Comparison of ENCODE assay signal across 8 mouse cellular contexts in genomic region chr4:145213999-145214785, GRCm38 (mm10). TPM values are rescaled to one million over a fixed set of nuclear protein-coding genes. Genes with fewer than 3 reads are reported as not detected.
A peak's percentile ranks its signal among the peaks of the same experiment; 100 is the strongest.
DNase-seq lines count a peak whose midpoint lies in the region; ATAC-seq and TF ChIP-seq lines count a peak whose summit lies in the region.

No protein-coding gene starts in this region.

- peak; percentile 80 for ATAC-seq in forebrain, embryonic 16.5 days
- peak; percentile 94 for ATAC-seq in neural tube, embryonic 15.5 days (ENCODE audit: low FRiP score)

- no peak overlapping the region for H3K9ac ChIP-seq in ES-Bruce4 (ENCODE audit: low read depth, poor library complexity, severe bottlenecking)
- H3K9ac ChIP-seq in forebrain, embryonic 16.5 days (replicated peaks; ENCODE audit: low read depth, low read length), result no peak overlapping the region
- no peak overlapping the region for H3K9ac ChIP-seq in neural tube, embryonic 15.5 days (replicated peaks)

- H3K4me1 ChIP-seq in ES-Bruce4 (ENCODE audit: control insufficient read depth, insufficient read depth, low read length), result peaks cover 1% of the 10 kb centered on the region
- no peaks in the 10 kb centered on the region; the same call in 1 of the 2 replicates for H3K4me1 ChIP-seq in forebrain, embryonic 16.5 days (replicated peaks; ENCODE audit: control insufficient read depth, insufficient read depth, low read length)
- peaks cover 16% of the 10 kb centered on the region for H3K4me1 ChIP-seq in neural tube, embryonic 15.5 days

- DNase-seq in cerebellum, adult 11 months, result peak; percentile 57
- DNase-seq in heart, postnatal 36 days, result peak; percentile 96 to 98
- peak; percentile 86 to 97 for DNase-seq in layer of hippocampus, adult 18-20 months (ENCODE audit: low spot score in 2 of 2)
- DNase-seq in lung, adult 18-20 months, result peak; percentile 91
- DNase-seq in testis, postnatal 14 days (ENCODE audit: low spot score), result peak; percentile 84

- TF ChIP-seq EP300 in ES-Bruce4 (IDR thresholded peaks at IDR 0.05; ENCODE audit: insufficient read depth, low read depth, low read length), result peak; percentile 59; the same call in 1 of the 2 replicates

- H3K4me2 ChIP-seq in forebrain, embryonic 16.5 days (ENCODE audit: low read length), result no peak overlapping the region
- no peak overlapping the region for H3K4me2 ChIP-seq in neural tube, embryonic 15.5 days

- H3K27ac ChIP-seq in ES-Bruce4 (ENCODE audit: insufficient read depth, low read length), result peak overlapping the region; percentile 77
- no peak overlapping the region for H3K27ac ChIP-seq in forebrain, embryonic 16.5 days (ENCODE audit: low read length)
- peak overlapping the region; percentile 54 for H3K27ac ChIP-seq in neural tube, embryonic 15.5 days (replicated peaks)

- intact Hi-C loops in heart, postnatal 36 days (cut with DNase I), result loop anchor here (1.0 kb wide), 2 partner anchors 19 to 72 kb away; partner anchors contain the start of gene Vps13d

- peak; percentile 76 for TF ChIP-seq CTCF in ES-Bruce4 (IDR thresholded peaks at IDR 0.05; ENCODE audit: low read depth, low read length)

- H3K4me3 ChIP-seq in ES-Bruce4 (ENCODE audit: low read depth, low read length), result peak overlapping the region; percentile 31
- no peak overlapping the region for H3K4me3 ChIP-seq in forebrain, embryonic 16.5 days (replicated peaks; ENCODE audit: low read length)
- no peak overlapping the region for H3K4me3 ChIP-seq in neural tube, embryonic 15.5 days (replicated peaks)

- TF ChIP-seq POLR2A in ES-Bruce4 (IDR thresholded peaks at IDR 0.05; ENCODE audit: insufficient read depth, low read length), result no peak

- H3K36me3 ChIP-seq in ES-Bruce4 (ENCODE audit: control insufficient read depth, insufficient read depth, low read length, poor library complexity, severe bottlenecking), result no peaks in the 10 kb centered on the region
- H3K36me3 ChIP-seq in forebrain, embryonic 16.5 days (ENCODE audit: control insufficient read depth, insufficient read depth), result no peaks in the 10 kb centered on the region
- H3K36me3 ChIP-seq in neural tube, embryonic 15.5 days, result no peaks in the 10 kb centered on the region

- H3K27me3 ChIP-seq in ES-Bruce4 (ENCODE audit: control insufficient read depth, insufficient read depth, low read length, poor library complexity, severe bottlenecking), result no peaks in the 10 kb centered on the region
- H3K27me3 ChIP-seq in forebrain, embryonic 16.5 days (replicated peaks; ENCODE audit: control insufficient read depth, insufficient read depth, low read length), result no peaks in the 10 kb centered on the region
- H3K27me3 ChIP-seq in neural tube, embryonic 15.5 days (replicated peaks), result no peaks in the 10 kb centered on the region

- H3K9me3 ChIP-seq in ES-Bruce4 (replicated peaks; ENCODE audit: control insufficient read depth, insufficient read depth, low read length, poor library complexity, severe bottlenecking), result no peaks in the 10 kb centered on the region
- no peaks in the 10 kb centered on the region for H3K9me3 ChIP-seq in forebrain, embryonic 16.5 days (ENCODE audit: control insufficient read depth, low read length)
- no peaks in the 10 kb centered on the region for H3K9me3 ChIP-seq in neural tube, embryonic 15.5 days (replicated peaks)

- WGBS in forebrain, embryonic 16.5 days, result 24% methylated on average over 8 of the region's 8 CpGs
- 33% methylated on average over 8 of the region's 8 CpGs for WGBS in neural tube, embryonic 15.5 days

RNA-seq across cellular contexts. Expression of gene Vps13d, which starts 19.4 kb away (rescaled TPM):
- polyA plus RNA-seq in ES-Bruce4 (2011; ENCODE audit: insufficient read depth, insufficient read length, low read depth, missing spikeins), result 15.6 and 16.1 TPM in 2 replicates
- 9.2 and 9.4 TPM in 2 replicates for polyA plus RNA-seq in forebrain, embryonic 16.5 days (2015; fragmentation: Nextera tagmentation; extraction: Ambion mirVana)
- 10 to 100 TPM; 70.1 to 73.5 TPM for total RNA-seq in heart, postnatal 36 days (2021)
- total RNA-seq in layer of hippocampus, adult 18-20 months (2021), result 10 to 100 TPM; 62.2 to 72.8 TPM
- polyA plus RNA-seq in neural tube, embryonic 15.5 days (2015; fragmentation: Nextera tagmentation; extraction: Ambion mirVana), result 7.8 and 8.3 TPM in 2 replicates

RNA-seq across cellular contexts. Expression of gene Tnfrsf1b, which starts 32.5 kb away (rescaled TPM):
- 3.9 and 4.7 TPM in 2 replicates for polyA plus RNA-seq in ES-Bruce4 (2011; ENCODE audit: insufficient read depth, insufficient read length, low read depth, missing spikeins)
- polyA plus RNA-seq in forebrain, embryonic 16.5 days (2015; fragmentation: Nextera tagmentation; extraction: Ambion mirVana), result 2.4 and 2.5 TPM in 2 replicates
- 1 to 10 TPM; 6.0 to 8.1 TPM for total RNA-seq in heart, postnatal 36 days (2021)
- 1 to 10 TPM; 2.8 to 3.4 TPM for total RNA-seq in layer of hippocampus, adult 18-20 months (2021)
- polyA plus RNA-seq in neural tube, embryonic 15.5 days (2015; fragmentation: Nextera tagmentation; extraction: Ambion mirVana), result 4.5 and 6.9 TPM in 2 replicates
